Mouse (Mus musculus) bone marrow, adult 2 months (tissue): Measurements from ENCODE around the gene Tgfbrap1. TPM values are rescaled to one million over a fixed set of nuclear protein-coding genes. Genes with fewer than 3 reads are reported as not detected.
A peak's percentile ranks its signal among the peaks of the same experiment; 100 is the strongest.

Experiments
- H3K27ac ChIP-seq: fragments of 200-500 bp; 2 replicates; pipeline ENCODE4 v1.5.1; 2012; ENCODE audit warnings: low read depth, mild to moderate bottlenecking, control low read depth, inconsistent platforms, low read length; ENCODE audit not compliant: control insufficient read depth, poor library complexity, insufficient read depth
- H3K4me1 ChIP-seq: fragments of 200-500 bp; 2 replicates; pipeline ENCODE4 v1.6.1; 2011; ENCODE audit warnings: low read length; ENCODE audit not compliant: control insufficient read depth, insufficient read depth
- H3K4me3 ChIP-seq: fragments of 200-500 bp; replicated peaks from 2 replicates; pipeline ENCODE3; 2011; ENCODE audit warnings: mild to moderate bottlenecking, low read depth, low read length, control low read depth; ENCODE audit not compliant: control insufficient read depth
- CTCF ChIP-seq: fragments of 200-500 bp; IDR thresholded peaks from 2 replicates; pipeline ENCODE4 v1.5.1; 2011; ENCODE audit warnings: low read length, control low read depth; ENCODE audit not compliant: control insufficient read depth, insufficient read depth
- POLR2A ChIP-seq: fragments of 200-500 bp; IDR thresholded peaks from 2 replicates; pipeline ENCODE4 v1.6.1; 2011; ENCODE audit warnings: low read depth, mild to moderate bottlenecking, control low read depth, low read length, borderline replicate concordance; ENCODE audit not compliant: control insufficient read depth
- WGBS: fragments of 180-500 bp; shearing (Covaris S2); methylation state at CpG from one replicate; pipeline ENCODE4 v1.1.7; 2018; 5-methylcytosine and 5-hydroxymethylcytosine counted together
- polyA plus RNA-seq: library from polyadenylated mRNA; stranded (reverse); fragments of >200 nt; gene quantifications from 2 replicates; pipeline ENCODE4 v1.2.4, GENCODE M21; 2011; ENCODE audit warnings: low replicate concordance; ENCODE audit not compliant: missing spikeins, insufficient read depth, insufficient read length

Tgfbrap1 gene
- polyA plus RNA-seq, 1 experiment = 11.2 TPM

- no peak for TF ChIP-seq CTCF
- no peak for TF ChIP-seq POLR2A
- Histone ChIP-seq H3K27ac (no peak overlapping the region), H3K4me3 (no peak overlapping the region), H3K4me1 (no peaks in the 10 kb centered on the region; the same call in 1 of the 2 replicates)
- WGBS = 15% methylated on average over 5 of the region's 5 CpGs
Measured at GRCm38 (mm10) chr1:43070726-43071125, 27.7 kb downstream of the Tgfbrap1 start.

DNA sequence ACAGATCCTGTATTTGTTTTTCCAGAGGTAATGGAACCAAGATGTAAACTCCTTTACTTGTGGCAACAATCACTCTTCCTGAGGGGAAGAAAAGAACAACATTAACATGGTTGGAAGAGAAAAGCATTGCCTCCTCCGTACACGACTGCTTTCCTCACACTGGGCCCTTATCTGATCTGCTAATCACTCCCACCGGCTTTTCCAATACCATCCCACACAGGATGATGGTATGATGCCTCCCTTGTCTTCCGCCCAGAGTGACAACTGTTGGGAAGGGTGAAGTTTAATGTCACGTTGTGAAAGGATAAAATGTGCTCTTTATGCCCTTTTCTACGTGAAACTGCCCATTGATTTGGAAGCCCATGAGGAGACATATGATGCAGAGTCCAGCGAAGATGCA is 30.9 kb downstream of the Tgfbrap1 start:
- TF ChIP-seq CTCF = no peak
- no peak for TF ChIP-seq POLR2A
- no peak overlapping the region for H3K4me3 ChIP-seq
- WGBS = 82% methylated on average over 7 of the region's 7 CpGs
- H3K4me1 ChIP-seq = no peaks in the 10 kb centered on the region; the same call in 1 of the 2 replicates
- no peak overlapping the region for H3K27ac ChIP-seq

GRCm38 (mm10) chr1:43066573-43066972 is 31.9 kb downstream of the Tgfbrap1 start:
- 82% methylated on average over 8 of the region's 8 CpGs for WGBS
- H3K4me3 ChIP-seq = no peak overlapping the region
- H3K4me1 ChIP-seq = no peaks in the 10 kb centered on the region; the same call in 1 of the 2 replicates
- no peak for TF ChIP-seq POLR2A
- TF ChIP-seq CTCF = no peak
- H3K27ac ChIP-seq = no peak overlapping the region

GRCm38 (mm10) chr1:43065615-43066310 is 32.7 kb downstream of the Tgfbrap1 start:
- H3K4me1 ChIP-seq = no peaks in the 10 kb centered on the region
- TF ChIP-seq POLR2A = no peak
- peak; percentile 71 for TF ChIP-seq CTCF
- no peak overlapping the region for H3K27ac ChIP-seq
- 72% methylated on average over 9 of the region's 9 CpGs for WGBS
- H3K4me3 ChIP-seq = no peak overlapping the region

- no peak for TF ChIP-seq POLR2A
- TF ChIP-seq CTCF = no peak
- Histone ChIP-seq H3K27ac (no peak overlapping the region), H3K4me3 (no peak overlapping the region), H3K4me1 (no peaks in the 10 kb centered on the region)
- WGBS = 89% methylated on average over 5 of the region's 5 CpGs
Measured at GRCm38 (mm10) chr1:43051903-43052302, 46.5 kb downstream of the Tgfbrap1 start.

- Histone ChIP-seq H3K4me3 (no peak overlapping the region), H3K4me1 (no peaks in the 10 kb centered on the region), H3K27ac (no peak overlapping the region)
- WGBS = 85% methylated on average over 10 of the region's 10 CpGs
- TF ChIP-seq CTCF (no peak), POLR2A (no peak)
Measured at GRCm38 (mm10) chr1:43047811-43048210, 50.6 kb downstream of the Tgfbrap1 start.

- Histone ChIP-seq H3K27ac (no peak overlapping the region), H3K4me1 (no peaks in the 10 kb centered on the region), H3K4me3 (no peak overlapping the region)
- TF ChIP-seq CTCF (no peak), POLR2A (no peak)
- WGBS = 70% methylated on average over 2 of the region's 2 CpGs
Measured at GRCm38 (mm10) chr1:43046990-43047389, 51.4 kb downstream of the Tgfbrap1 start.

GRCm38 (mm10) chr1:43045204-43045982 is 53.0 kb downstream of the Tgfbrap1 start:
- H3K4me1 ChIP-seq = no peaks in the 10 kb centered on the region

GRCm38 (mm10) chr1:43042271-43042670 is 56.2 kb downstream of the Tgfbrap1 start:
- WGBS = 63% methylated on average over 6 of the region's 6 CpGs

More at GRCm38 (mm10) chr1:43045204-43045982, 53.0 kb downstream of the Tgfbrap1 start:
- Histone ChIP-seq H3K4me3 (no peak overlapping the region), H3K27ac (no peak overlapping the region)
- TF ChIP-seq CTCF = no peak
- no peak for TF ChIP-seq POLR2A
- WGBS = 75% methylated on average over 14 of the region's 14 CpGs

More at GRCm38 (mm10) chr1:43042271-43042670, 56.2 kb downstream of the Tgfbrap1 start:
- Histone ChIP-seq H3K4me1 (no peaks in the 10 kb centered on the region), H3K27ac (no peak overlapping the region), H3K4me3 (no peak overlapping the region)
- TF ChIP-seq CTCF = no peak
- TF ChIP-seq POLR2A = no peak
